Mouse (Mus musculus): ENCODE results near the gene Rab33b. TPM values are rescaled to one million over a fixed set of nuclear protein-coding genes. Genes with fewer than 3 reads are reported as not detected.

Rab33b gene
- polyA plus RNA-seq, 1 experiment = 5.1 TPM

DNA sequence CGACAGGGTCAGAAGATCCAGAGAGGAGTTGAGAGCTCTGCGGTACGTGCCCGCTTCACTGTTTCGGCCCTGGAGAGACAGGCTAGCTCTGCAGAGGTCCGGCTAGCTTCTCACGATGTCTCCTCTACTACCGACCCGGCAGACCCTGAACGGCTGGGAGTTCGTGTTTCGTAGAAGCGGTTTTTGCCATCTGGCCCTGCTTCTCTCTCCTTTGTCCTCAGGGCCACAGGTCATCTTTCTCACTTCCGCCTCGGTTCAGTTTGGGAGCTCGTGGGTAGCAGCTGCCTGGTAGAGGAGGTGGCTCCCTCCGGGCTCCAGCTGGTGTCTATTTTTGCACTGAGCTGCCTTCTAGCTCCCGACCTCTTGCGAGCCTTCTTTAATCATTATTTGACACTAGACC is 21.7 kb downstream of the Rab33b start:
- no peak for DNase-seq (ENCODE audit: low read depth, low spot score)
- WGBS = 81% methylated on average over 19 of the region's 19 CpGs

DNA sequence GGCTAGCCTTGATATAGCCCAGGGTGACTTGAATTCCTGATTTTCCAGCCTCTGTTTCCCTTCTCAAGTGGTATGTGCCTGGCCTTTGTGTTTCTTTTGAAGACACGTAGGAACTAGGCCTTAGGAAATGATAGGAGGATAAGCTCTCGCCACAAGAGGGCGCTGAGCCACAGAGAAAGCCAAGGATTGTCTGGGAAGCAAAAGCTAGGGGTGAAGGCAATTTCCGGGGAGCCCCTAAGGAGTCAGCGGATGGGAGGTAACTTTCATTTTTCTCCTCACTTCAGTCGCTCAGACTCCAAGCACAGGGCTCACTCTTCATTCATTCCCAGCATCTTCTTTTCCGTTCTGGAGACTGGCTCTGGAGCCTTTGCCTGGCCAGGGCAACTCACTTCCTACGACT is 27.2 kb downstream of the Rab33b start:
- WGBS = 7% methylated on average over 8 of the region's 8 CpGs
- DNase-seq (ENCODE audit: low read depth, low spot score) = peak; percentile 85

DNA sequence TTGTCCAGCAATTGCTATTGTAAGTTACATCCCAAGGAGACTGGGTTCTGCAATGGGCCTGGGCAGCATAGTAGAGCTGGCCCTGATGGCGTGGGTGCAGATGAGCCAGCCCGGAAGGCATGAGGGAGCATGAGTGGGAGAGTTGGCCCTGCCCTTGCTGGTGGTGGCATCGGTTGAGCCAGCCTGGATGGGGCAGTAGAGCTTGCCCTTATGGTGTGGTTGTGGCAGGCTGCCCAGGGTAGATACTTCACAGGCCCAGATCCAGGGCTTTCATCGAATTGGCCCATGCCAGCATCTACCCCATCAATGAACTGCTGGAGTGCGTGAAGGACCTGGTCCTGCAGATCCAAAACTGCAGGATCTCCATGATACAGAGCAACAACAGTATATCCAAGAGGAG is 28.3 kb downstream of the Rab33b start:
- no peak for DNase-seq (ENCODE audit: low read depth, low spot score)
- 69% methylated on average over 5 of the region's 5 CpGs for WGBS

DNA sequence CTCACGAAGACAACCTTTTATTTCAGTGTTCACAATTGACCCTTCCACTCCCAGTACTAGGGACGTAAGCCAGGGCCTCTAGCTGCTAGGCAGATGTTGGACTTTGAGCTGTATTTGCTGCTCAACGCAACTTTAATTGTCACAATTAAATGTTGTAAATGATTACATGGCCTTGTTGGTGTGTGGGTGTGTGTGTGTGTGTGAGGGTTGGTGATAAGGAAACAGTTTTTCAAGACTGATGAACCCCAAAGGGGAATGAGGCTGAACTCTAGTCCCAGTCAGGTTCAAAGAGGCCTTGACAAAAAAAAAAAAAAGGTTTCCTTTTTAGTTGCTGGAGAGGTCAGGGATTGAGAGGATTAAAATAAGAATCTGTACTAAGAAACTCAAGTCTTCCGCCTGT is 33.7 kb downstream of the Rab33b start:
- 36% methylated on average over 4 of the region's 4 CpGs for WGBS
- peak; percentile 85 for DNase-seq (ENCODE audit: low read depth, low spot score)

DNA sequence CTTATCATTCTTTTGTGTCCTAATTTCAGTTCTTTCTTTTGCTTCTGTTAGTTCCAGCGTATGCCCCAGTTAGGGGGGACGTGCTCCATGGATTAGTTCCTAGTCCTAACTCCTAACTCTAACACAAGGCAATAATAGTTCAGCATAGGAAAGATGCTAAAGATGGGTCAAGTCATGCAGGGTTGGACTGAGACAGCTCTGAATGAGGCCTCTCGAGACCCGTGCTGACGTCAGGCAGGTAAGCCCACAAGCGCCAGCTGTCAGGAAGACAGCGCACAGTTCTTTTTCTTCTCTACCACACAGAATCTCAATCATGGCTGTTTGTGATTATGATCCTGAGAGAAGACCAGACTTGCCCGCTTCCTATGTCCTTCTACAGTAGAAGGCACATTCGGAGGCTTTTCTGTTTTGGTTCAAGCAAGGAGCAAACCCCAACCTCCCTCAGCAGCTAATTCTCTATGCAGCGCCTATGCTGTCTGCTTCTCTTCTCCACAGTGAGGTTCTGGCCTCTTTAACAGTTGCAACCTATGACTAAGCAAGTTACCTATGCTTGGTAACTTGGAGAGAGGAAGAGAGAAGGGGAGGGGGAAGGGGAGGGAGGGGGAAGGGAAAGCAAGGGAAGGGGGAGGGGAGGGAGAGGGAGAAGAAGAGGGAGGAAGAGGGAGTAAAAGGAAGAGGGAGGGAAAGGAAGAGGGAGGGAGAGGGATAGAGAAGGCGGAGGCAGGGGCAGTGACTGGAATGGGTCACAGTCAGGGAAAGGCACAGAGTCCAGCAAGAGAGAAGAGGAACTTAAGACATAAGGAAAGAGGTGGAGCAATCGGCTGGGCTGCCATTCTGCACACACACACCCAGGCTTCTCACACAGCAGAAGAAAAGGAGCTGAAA is 34.4 kb downstream of the Rab33b start:
- WGBS = 34% methylated on average over 12 of the region's 12 CpGs
- DNase-seq (ENCODE audit: low read depth, low spot score) = peak; percentile 67

DNA sequence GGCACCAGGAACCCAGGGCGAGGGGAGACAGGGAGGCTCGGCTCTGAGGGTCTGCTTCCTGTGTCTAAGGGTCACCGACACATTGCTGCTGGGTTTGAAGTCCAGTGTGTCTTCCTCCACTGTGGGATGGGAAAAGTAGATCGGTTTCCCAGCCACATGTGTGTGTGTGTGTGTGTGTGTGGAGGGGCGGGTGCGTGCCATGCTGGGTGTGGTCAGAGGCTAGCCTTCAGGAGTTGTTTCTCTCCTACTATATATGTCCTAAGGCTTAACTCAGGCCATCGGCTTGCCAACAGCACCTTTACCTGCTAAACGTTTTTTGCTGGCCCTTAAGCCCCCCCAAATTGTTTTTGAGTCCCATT is 35.0 kb downstream of the Rab33b start:
- WGBS = 24% methylated on average over 8 of the region's 8 CpGs
- DNase-seq (ENCODE audit: low read depth, low spot score) = peak; percentile 51

DNA sequence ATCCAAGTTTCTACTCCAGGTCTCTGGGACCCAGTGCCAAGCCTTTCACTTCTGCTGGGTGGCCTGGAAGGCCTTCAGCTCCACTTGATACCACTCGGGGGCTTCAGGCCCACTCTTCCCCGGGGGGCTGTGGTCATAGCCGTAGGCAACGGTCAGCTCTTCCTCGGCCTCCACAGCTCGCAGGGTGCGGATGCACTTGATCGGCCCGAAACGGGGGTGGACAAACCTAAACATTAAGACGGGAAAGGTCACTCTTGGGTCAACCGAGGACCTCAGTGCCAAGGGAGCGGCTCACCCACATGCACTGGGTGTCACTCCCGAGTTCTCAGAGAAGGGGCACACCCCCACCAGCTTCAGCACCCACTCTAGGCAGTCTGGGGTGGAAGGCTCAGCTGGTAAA is 37.5 kb downstream of the Rab33b start:
- DNase-seq (ENCODE audit: low read depth, low spot score) = no peak
- WGBS = 85% methylated on average over 14 of the region's 14 CpGs

DNA sequence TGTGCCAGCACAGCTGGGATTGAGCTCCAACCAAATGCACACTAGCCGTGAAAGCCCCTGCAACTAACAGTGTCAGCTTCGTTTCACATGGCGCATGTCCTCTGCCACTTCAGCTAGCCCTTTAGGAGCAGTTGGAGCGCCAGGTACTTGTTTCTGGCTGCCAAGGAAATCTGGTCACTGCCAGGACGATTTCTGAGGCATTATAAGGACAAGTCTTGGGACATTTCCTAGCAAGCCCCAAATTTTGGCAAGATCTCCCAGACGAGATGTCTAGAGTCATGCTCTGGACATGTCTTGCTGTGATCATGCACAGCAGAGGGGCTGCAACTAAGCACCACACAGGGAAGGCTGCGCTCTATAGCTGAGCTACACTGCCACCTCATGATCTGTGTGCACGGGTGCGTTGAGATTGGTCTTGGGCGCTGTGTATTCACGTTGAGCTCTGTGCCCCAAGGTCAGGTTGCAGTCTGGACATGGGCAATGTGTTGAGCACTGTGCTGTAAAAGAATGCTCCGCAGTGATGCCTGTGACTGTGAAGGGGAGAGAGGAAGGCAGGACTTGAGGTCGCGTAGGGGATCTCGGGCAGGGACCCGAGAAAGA is 41.6 kb downstream of the Rab33b start:
- no peak for DNase-seq (ENCODE audit: low read depth, low spot score)
- 88% methylated on average over 16 of the region's 16 CpGs for WGBS

DNA sequence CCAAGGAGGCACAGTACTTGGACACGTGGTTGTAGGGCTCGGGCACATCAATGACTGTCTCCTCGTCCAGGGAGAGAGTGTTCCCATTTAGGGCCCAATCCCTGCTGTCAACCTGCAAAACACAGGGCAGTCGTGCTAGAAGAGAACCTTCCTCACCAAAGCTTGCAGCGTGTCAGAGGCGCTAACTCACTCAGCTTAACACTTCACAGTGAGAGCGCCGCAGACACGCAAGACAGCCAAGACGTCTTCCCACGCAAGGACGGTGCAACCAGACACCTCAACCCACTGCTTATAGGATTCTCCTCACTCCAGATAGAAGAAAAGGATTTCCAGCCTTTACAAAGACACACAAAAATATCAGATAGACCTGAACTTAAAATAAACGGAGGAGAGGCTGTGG is 43.2 kb downstream of the Rab33b start:
- 93% methylated on average over 13 of the region's 13 CpGs for WGBS
- DNase-seq (ENCODE audit: low read depth, low spot score) = no peak

DNA sequence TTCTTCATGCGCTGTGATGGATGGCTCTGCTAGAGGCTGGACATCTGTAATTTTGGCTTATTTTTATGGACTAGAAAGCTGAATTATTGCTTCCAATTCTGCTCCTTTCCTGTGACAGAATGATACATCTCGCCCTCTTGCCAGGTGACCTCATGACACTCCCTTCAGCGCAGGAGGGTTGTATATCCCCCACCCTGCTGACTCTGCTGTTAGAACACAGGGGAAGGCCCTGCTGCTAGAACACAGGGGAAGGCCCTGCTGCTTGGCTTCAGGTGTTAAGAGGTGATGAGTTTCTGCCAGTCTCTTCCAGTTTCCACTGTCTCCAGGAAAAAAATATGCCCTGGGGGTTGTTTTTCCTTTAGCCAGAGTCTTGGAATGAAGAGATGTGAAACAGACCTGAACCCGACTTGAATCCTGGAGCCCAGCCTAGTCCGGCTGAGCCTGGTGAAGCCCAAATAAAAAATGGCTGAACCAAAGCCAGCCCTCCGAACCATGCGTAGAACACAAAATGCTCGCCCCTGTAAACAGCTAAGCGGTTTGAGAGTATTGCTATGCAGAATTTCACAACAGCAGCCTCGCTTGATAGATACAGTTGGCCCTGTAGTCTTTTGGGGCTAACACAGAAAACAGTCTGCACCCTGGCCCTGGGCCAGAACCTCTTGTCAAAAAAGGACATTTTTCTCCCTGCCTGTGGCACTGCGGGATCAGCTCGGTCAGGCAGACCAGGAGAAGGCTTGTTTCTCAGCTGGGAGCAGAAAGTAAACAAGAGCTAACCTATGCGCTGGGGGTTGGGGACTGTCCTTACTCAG is 48.0 kb downstream of the Rab33b start:
- 17% methylated on average over 13 of the region's 13 CpGs for WGBS
- DNase-seq (ENCODE audit: low read depth, low spot score) = no peak

DNA sequence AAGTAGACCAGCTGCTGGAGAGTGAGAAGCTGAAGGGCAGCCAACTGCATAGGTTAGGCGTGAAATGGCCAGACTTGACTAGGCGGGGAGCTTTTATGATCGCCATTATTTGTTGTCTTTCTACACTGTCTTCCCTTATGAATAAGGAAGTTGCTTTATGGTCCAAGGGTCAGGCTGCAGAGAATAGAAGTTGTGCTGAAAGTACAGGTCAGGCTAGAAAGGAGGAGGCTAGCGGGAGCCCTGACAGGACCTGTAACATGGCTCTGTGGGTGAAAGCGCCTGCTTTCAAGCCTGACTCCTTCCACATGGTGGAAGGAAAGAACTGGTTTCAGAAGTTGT is 48.5 kb downstream of the Rab33b start:
- DNase-seq (ENCODE audit: low read depth, low spot score) = peak; percentile 98
- WGBS = 21% methylated on average over 5 of the region's 5 CpGs

DNA sequence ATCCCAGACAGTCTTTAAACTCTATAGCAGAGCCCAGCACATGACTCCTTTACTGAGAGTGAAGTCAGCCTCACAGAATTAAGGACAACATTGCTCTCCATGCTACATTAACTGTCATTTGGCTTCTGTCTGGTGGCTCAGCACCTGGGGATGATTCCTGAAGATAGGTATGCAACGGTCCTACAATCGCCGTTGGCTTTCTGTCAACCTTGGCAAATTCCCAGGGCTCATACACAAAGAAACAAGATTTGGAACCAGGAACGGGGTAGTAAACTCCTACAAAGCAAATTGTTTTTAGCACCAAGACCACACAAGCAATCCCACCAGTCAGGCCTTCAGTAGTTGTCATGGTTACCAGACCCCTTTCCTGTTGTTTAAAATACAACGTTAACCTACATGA is 49.9 kb downstream of the Rab33b start:
- DNase-seq (ENCODE audit: low read depth, low spot score) = no peak
- 35% methylated on average over 5 of the region's 5 CpGs for WGBS

DNA sequence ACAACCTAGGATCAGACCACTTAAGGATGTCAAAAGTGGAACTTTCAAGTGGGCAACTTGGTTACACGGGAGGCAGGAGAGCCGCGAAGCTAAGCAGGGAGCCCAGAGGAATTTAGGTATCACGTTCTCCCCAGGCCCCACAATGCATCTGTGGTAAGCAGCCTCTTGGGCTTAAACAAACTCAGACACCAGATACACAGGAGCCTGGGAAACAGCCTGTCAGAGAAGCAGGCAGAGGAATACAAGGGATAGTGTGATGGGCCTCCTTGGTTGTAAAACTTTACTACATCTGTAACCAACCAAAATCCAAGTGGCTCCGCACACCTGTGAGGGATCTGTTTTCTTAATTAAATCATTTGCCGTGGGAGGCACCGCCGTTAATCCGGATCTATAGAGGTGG is 50.3 kb downstream of the Rab33b start:
- no peak for DNase-seq (ENCODE audit: low read depth, low spot score)
- 42% methylated on average over 9 of the region's 9 CpGs for WGBS

DNA sequence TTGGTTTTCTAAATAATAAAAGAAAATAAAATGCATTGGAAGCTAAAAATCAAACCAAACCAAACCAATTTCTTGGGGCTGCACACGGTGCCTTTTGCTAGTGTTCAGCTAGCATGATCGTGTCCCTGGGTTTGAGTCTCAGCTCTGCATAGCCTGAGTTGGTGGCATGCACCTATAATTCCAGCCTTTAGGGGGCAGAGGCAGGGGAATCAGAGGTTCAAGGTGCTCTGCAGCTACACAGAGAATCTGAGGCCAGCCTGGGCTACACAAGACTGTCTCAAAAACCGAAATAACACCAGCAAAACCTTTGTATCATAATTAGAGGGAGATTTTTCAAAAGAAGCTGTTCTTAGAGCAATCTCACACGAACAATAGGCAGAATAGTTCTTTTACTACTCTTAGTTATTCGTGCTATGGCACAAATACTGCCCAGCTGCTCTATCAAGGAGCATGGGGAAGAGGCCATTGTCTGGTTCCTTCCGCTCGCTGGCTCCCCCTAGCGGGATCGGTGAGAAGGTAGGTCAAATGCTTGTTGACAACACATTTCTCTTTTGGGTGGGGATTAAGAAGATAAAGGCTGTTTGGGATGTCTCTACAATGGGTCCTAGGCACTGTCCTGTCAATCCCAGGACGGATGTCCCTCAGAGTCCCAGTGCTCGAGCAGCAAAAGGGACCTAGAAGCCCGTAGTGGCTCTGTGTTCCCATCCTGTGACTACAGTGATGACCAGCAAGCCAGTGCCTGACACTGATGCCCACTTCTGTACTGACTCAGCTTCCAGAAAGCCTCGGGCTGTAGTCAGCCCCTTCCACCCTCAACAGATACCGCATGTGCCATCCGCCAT is 56.1 kb downstream of the Rab33b start:
- 45% methylated on average over 15 of the region's 15 CpGs for WGBS
- DNase-seq (ENCODE audit: low read depth, low spot score) = no peak

DNA sequence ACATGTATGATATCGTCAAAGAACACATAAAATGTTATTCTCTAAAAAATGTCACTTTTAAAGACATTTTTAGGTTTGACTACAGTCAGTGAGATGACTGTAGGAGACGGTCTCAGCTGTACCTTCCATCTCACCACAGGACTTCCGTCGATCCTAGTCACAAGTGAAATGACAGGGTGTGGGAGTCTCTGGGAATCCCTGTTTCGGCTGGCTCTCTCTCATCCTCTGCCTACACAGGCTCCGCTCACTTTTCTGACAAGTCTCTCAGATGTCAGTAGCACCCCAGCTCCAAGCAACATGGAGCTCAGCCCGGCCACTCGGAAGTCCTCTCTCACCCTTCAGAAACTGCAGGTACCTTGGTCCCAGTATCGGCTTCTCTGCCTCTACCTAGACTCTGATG is 56.9 kb downstream of the Rab33b start:
- DNase-seq (ENCODE audit: low read depth, low spot score) = no peak
- WGBS = 96% methylated on average over 9 of the region's 9 CpGs

DNA sequence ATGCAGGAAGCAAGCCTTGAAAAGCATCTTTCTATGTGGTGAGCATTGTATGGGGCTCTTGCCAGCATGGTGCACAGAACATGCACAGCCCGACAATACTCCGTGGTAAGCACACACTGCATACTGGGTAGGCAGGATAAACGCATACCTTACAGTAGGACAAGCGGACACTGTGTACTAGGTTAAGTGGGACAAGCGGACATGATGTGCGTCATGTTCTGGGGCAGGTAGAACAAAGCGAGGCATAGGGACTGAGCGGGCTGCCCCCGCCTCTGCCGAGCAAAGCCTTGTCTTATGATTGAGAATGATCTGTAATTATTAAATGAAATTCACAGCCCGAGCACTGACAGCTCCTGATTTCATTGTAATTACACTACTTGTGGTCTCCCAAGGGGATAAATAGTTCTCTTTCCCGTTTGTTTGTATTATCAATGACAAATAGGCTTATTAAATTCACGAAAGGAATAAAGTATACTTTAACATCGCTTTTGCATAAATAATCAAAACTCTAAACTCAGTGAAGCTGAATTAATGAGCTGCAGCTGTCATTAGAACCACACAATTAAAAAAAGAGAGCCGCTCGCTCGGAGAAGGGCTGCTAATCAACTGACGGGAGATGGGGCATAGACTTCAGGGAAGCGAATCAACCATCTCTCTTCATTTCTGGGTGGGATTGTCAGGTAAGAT is 60.9 kb downstream of the Rab33b start:
- 89% methylated on average over 19 of the region's 19 CpGs for WGBS
- DNase-seq (ENCODE audit: low read depth, low spot score) = no peak
